Mouse (Mus musculus) stomach, postnatal 0 days (tissue): ENCODE measurements around the gene Hist1h4n.

Source experiments
- CTCF ChIP-seq: IDR thresholded peaks from 2 replicates; pipeline ENCODE4 v1.5.1; 2016; ENCODE audit warnings: antibody characterized with exemption, low read depth, mild to moderate bottlenecking, moderate library complexity
- EP300 ChIP-seq: optimal IDR thresholded peaks from 2 replicates; pipeline ENCODE3; 2016; ENCODE audit warnings: antibody characterized with exemption

- no peak for TF ChIP-seq CTCF
- TF ChIP-seq EP300 = no peak
Observed at GRCm38 (mm10) chr13:21783734-21784161, 48.2 kb downstream of the Hist1h4n start.
